Mouse (Mus musculus) limb, embryonic 12.5 days (tissue): ENCODE data around the gene Pde6h. TPM values are rescaled to one million over a fixed set of nuclear protein-coding genes. Genes with fewer than 3 reads are reported as not detected.

Experiments used
- ATAC-seq: fragments of 200-750 bp; cut with Nextera tagmentation; 2 replicates; pipeline ENCODE4 v1.8.0; 2017; ENCODE audit warnings: low read depth, moderate TSS enrichment; ENCODE audit not compliant: insufficient number of reproducible peaks, insufficient read depth, low FRiP score, low TSS enrichment
- H3K27ac ChIP-seq: fragments of 300-500 bp; sonication (generic); 2 replicates; pipeline ENCODE4 v1.5.1; 2016; ENCODE audit warnings: mild to moderate bottlenecking, moderate library complexity
- H3K27me3 ChIP-seq: fragments of 300-500 bp; sonication (generic); 2 replicates; pipeline ENCODE4 v1.6.1; 2016; ENCODE audit warnings: mild to moderate bottlenecking, moderate library complexity
- H3K36me3 ChIP-seq: fragments of 300-500 bp; sonication (generic); 2 replicates; pipeline ENCODE4 v1.6.1; 2016; ENCODE audit warnings: mild to moderate bottlenecking, moderate library complexity
- H3K4me1 ChIP-seq: fragments of 300-500 bp; sonication (generic); replicated peaks from 2 replicates; pipeline ENCODE4 v1.6.1; 2016
- H3K4me2 ChIP-seq: fragments of 300-500 bp; sonication (generic); 2 replicates; pipeline ENCODE4 v1.6.1; 2016; ENCODE audit warnings: mild to moderate bottlenecking, moderate library complexity
- H3K4me3 ChIP-seq: fragments of 300-500 bp; sonication (generic); replicated peaks from 2 replicates; pipeline ENCODE4 v1.5.1; 2016; ENCODE audit warnings: mild to moderate bottlenecking
- H3K9ac ChIP-seq: fragments of 300-500 bp; sonication (generic); replicated peaks from 2 replicates; pipeline ENCODE4 v1.6.1; 2016; ENCODE audit warnings: mild to moderate bottlenecking, moderate library complexity
- H3K9me3 ChIP-seq: fragments of 300-500 bp; sonication (generic); 2 replicates; pipeline ENCODE4 v1.6.1; 2016; ENCODE audit warnings: mild to moderate bottlenecking, moderate library complexity
- WGBS: fragments of 180-500 bp; shearing (Covaris S2); methylation state at CpG from one replicate; pipeline ENCODE4 v1.1.7; 2016; 5-methylcytosine and 5-hydroxymethylcytosine counted together
- polyA plus RNA-seq: library from polyadenylated mRNA; unstranded; fragments of >200 nt; fragmentation: Nextera tagmentation; extraction: Ambion mirVana; gene quantifications from 2 replicates; pipeline ENCODE4 v1.2.1, GENCODE M21; 2016

Pde6h gene
- polyA plus RNA-seq, 1 experiment from 2014 or later, result 0.23 TPM

DNA sequence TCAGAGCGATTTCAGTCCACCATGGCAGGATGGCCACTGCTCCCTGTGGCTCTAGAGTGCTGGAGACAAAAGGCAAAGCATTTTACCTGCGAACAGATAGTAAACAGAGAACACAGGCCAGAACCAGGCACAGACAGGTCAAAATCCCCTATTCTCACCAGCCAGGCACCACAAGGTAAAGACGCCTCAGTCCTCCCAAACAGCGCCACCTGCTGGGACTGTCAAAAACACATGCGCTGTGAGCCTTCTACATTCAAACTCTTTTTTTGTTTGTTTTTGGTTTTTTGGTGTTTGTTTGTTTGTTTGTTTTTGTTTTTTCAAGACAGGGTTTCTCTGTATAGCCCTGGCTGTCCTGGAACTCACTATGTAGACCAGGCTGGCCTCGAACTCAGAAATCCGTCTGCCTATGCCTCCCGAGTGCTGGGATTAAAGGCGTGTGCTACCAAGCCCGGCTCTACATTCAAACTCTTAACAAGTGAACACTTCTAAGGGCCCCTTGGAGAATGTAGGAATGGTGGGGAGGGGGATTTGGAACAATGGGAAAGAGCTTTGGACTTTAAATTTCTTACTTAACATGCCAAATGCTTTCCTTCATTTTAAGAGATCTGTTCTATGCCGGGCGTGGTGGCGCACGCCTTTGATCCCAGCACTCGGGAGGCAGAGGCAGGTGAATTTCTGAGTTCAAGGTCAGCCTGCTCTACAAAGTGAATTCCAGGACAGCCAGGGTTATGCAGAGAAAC, 76.2 kb downstream of the Pde6h start:
- Histone ChIP-seq H3K27me3 (no peaks in the 10 kb centered on the region), H3K9me3 (no peaks in the 10 kb centered on the region), H3K27ac (no peak overlapping the region), H3K4me3 (no peak overlapping the region), H3K9ac (no peak overlapping the region), H3K4me1 (peaks cover 7% of the 10 kb centered on the region; the same call in 1 of the 2 replicates), H3K4me2 (no peak overlapping the region), H3K36me3 (no peaks in the 10 kb centered on the region)
- no peak for ATAC-seq
- WGBS, result 91% methylated on average over 15 of the region's 15 CpGs

DNA sequence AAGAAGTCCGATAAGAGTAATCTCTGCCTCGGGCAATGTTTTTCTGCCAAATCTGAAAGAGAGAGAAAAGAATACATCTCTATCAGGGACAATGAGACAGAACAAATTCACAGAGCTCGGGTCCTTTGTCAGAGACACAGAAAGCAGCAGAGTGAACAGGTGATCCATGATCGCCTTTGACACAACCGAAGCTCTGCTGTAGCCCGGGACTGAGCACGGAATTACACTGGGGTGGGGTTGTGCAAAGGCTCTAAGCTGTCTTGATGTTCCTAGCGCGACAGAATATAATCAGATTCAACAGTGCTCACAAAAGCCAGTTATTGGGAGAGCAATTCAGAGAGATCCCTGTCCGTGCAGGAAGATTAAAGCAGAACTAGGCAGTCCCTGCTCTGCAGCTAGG, 77.1 kb downstream of the Pde6h start:
- no peak overlapping the region for H3K27ac ChIP-seq
- ATAC-seq, result no peak
- H3K4me3 ChIP-seq, result no peak overlapping the region
- H3K9me3 ChIP-seq, result no peaks in the 10 kb centered on the region
- H3K36me3 ChIP-seq, result no peaks in the 10 kb centered on the region
- no peak overlapping the region for H3K9ac ChIP-seq
- H3K4me2 ChIP-seq, result no peak overlapping the region
- H3K4me1 ChIP-seq, result peaks cover 7% of the 10 kb centered on the region; the same call in 1 of the 2 replicates
- H3K27me3 ChIP-seq, result no peaks in the 10 kb centered on the region
- WGBS, result 94% methylated on average over 10 of the region's 10 CpGs

DNA sequence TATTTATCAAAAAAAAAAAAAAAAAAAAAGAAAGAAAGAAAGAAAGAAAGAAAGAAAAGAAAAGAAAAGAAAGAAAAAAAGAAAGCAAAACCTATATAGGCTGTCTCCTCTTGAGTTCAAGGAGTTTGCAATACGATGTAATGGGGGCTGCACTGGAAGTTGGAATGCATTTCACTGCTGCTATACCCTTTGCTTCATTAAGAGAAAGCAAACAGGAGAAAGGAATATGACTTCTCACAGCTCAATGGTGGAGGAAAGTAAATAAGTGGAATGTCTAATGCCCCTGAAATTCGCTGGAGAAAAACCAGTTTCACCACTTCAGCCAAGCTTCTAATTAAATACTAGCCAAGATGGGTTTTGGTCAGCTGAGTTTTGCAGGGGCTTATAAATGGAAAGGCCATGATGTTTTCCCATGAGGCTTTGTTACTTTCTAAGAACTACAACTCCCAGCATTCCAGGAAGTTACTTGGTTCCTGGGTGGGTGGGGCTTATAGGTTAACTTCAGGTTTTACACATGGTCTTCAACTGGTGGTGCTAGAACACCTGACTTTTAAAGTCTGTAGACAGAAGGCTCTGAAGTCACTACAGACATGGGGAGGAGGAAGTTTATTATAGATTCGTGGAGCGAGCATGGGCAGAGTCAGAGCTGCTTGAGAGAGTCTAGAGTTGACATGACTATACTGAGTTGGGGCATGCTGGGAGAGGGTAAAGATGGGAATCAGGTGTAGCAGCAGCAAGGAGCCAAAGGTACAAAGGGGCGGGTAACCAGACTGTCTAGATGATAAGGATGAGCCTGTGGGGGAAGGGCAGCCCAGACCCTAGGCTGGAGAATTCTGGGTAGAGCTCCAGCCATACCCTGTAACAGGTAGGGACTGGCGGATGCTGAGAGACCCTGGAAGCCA, 77.9 kb downstream of the Pde6h start:
- H3K36me3 ChIP-seq, result no peaks in the 10 kb centered on the region
- no peak overlapping the region for H3K4me2 ChIP-seq
- no peak overlapping the region for H3K9ac ChIP-seq
- no peak overlapping the region for H3K4me3 ChIP-seq
- peaks cover 4% of the 10 kb centered on the region; the same call in 1 of the 2 replicates for H3K4me1 ChIP-seq
- no peaks in the 10 kb centered on the region for H3K27me3 ChIP-seq
- WGBS, result 75% methylated on average over 6 of the region's 6 CpGs
- no peak overlapping the region for H3K27ac ChIP-seq
- peak; percentile 20; the same call in 1 of the 2 replicates for ATAC-seq
- no peaks in the 10 kb centered on the region for H3K9me3 ChIP-seq

DNA sequence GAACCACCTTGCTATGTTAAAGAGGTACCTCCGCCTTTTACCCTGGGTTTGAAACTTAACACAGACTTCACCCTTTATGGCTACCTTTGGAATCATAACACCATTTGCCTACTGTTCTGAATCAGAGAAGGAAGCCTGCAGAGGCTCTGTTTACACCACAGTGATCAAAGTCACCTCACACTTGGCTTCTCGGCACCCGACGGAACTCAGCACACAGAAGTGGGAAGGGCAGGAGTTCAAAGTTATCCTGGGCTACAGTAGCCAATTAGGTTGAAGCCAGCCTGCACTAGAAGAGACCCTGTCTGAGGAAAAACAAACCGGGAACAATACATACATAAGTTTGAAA, 78.5 kb downstream of the Pde6h start:
- Histone ChIP-seq H3K9me3 (no peaks in the 10 kb centered on the region), H3K4me3 (no peak overlapping the region), H3K4me1 (no peaks in the 10 kb centered on the region), H3K9ac (no peak overlapping the region), H3K36me3 (no peaks in the 10 kb centered on the region), H3K27ac (no peak overlapping the region), H3K27me3 (no peaks in the 10 kb centered on the region), H3K4me2 (no peak overlapping the region)
- no peak for ATAC-seq
- 68% methylated on average over 5 of the region's 5 CpGs for WGBS

DNA sequence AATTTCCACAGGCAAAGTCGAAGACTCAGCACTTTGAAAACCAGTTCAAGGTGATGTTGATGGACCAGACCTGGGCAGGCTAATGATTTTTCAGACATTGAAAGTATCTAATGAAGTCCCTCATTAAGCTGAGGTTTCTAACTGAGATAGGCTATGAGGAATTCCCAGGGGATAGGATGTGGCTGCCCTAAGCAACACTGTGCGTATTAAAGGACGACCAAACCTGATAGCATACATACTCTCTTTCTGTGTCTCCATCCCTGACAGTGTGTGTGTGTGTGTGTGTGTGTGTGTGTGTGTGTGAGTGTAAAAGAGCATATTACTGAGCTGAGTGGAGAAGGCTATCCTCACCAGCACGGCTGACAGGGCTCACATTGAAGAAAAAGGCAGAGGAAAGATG, 80.7 kb downstream of the Pde6h start:
- Histone ChIP-seq H3K27me3 (no peaks in the 10 kb centered on the region), H3K36me3 (no peaks in the 10 kb centered on the region), H3K4me1 (no peaks in the 10 kb centered on the region), H3K9me3 (no peaks in the 10 kb centered on the region), H3K27ac (no peak overlapping the region), H3K4me3 (no peak overlapping the region), H3K4me2 (no peak overlapping the region), H3K9ac (no peak overlapping the region)
- WGBS, result 90% methylated on average over 4 of the region's 4 CpGs
- ATAC-seq, result no peak

DNA sequence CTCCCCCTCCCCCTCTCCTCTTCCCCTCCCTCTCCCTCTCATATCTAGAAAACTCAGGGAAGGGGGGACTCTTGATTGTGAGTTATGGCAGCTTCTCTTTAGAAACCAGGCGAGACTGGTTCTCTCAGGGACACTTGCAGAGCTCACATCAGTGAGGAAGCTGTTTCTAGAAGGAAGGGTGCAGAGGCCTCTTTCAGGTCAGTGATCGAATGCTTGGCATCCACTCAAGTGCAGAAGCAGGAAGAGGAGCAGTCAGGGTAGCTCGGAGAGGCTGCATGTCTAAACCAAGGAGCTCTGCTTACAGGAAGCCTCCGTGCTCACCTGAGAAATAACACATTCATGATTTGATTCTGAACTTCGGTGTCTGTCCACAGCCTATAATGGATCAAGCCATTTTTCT, 87.6 kb downstream of the Pde6h start:
- ATAC-seq, result no peak
- Histone ChIP-seq H3K4me3 (no peak overlapping the region), H3K4me2 (no peak overlapping the region), H3K27ac (no peak overlapping the region), H3K9me3 (0 out of 2 replicates have a peak, but pooled peaks cover 3% of the 10 kb centered on the region), H3K4me1 (no peaks in the 10 kb centered on the region), H3K9ac (no peak overlapping the region), H3K27me3 (no peaks in the 10 kb centered on the region), H3K36me3 (no peaks in the 10 kb centered on the region)
- WGBS, result 85% methylated on average over 5 of the region's 5 CpGs

DNA sequence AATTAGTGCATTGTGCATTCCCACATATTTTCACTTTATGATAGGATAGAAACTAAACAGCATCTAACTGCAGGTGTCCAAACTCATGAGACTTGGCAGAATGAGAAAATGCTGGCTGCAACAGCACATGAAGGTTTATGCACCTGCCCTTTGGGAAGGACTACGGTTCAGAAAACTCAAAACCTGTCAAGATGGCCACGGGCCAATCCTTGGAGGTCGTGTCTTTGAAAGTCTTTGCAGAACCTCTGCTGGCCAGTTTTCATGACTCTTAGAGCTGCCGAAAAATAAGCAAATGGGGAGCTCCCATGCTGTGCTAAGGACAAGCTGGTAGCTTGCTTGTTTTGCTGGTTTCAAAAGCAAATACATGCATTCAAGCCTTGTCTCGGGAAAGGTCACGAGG, 90.7 kb downstream of the Pde6h start:
- H3K27me3 ChIP-seq, result no peaks in the 10 kb centered on the region
- H3K9me3 ChIP-seq, result 0 out of 2 replicates have a peak, but pooled peaks cover 3% of the 10 kb centered on the region
- no peak overlapping the region for H3K9ac ChIP-seq
- 84% methylated on average over 6 of the region's 6 CpGs for WGBS
- ATAC-seq, result no peak
- H3K36me3 ChIP-seq, result no peaks in the 10 kb centered on the region
- H3K4me2 ChIP-seq, result no peak overlapping the region
- H3K27ac ChIP-seq, result no peak overlapping the region
- H3K4me3 ChIP-seq, result no peak overlapping the region
- no peaks in the 10 kb centered on the region for H3K4me1 ChIP-seq

DNA sequence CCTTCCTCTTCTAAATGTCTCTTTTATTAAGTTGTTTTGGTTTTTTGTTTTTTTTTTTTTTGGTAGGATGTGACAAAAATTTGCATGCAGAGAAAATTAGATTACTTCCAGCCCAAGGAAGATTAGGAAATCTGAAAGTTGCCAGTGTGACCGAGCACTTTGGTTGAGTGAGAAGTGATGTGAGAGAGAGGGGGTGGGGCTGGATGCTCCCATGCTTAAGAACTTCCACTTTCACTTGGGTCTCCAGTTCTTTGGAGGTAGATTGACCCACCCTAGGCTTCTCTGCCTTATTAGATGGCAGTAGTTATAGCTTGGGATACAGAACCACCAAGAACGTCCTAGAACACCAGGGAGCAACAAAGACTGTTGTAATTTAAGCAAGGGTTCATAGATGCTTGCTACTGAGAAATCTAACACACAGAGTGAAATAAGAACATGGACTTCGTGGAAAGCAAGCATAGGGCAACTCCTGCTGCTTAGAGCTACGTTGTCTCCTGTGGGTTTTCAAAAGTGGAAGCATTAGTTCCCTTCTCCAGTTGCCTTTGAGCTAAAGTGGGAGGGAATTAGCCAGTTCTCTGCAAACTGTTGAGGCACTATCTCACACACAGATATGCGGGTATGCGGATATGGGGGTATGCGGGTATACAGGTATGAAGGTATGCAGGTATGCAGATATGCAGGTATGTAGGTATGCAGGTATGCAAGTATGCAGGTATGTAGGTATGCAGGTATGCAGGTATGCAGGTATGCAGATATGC, 93.8 kb downstream of the Pde6h start:
- Histone ChIP-seq H3K27me3 (no peaks in the 10 kb centered on the region), H3K4me2 (no peak overlapping the region), H3K9me3 (0 out of 2 replicates have a peak, but pooled peaks cover 2% of the 10 kb centered on the region), H3K36me3 (no peaks in the 10 kb centered on the region), H3K27ac (no peak overlapping the region), H3K9ac (no peak overlapping the region), H3K4me1 (no peaks in the 10 kb centered on the region; the same call in 1 of the 2 replicates), H3K4me3 (no peak overlapping the region)
- no peak for ATAC-seq
- WGBS, result 87% methylated on average over 7 of the region's 7 CpGs

Other genes starting within 250 kb of the Pde6h start
- gene Gucy2c, start 142.1 kb upstream of the Pde6h start, polyA plus RNA-seq, result 0.22 TPM in 1 of 2 replicates, not detected in the other
- gene Hist4h4, start 119.4 kb upstream of the Pde6h start, polyA plus RNA-seq, result 0.70 and 0.89 TPM in 2 replicates
- gene H2afj, start 115.6 kb upstream of the Pde6h start, polyA plus RNA-seq, result 99.7 and 111 TPM in 2 replicates
- gene BC049715, start 96.2 kb upstream of the Pde6h start, polyA plus RNA-seq, result 3.6 and 4.0 TPM in 2 replicates
- 133 and 139 TPM in 2 replicates for gene Wbp11, start 95.6 kb upstream of the Pde6h start, polyA plus RNA-seq
- not detected in 2 replicates for gene Smco3, start 88.4 kb upstream of the Pde6h start, polyA plus RNA-seq
- 1.8 and 2.5 TPM in 2 replicates for gene Art4, start 66.1 kb upstream of the Pde6h start, polyA plus RNA-seq
- 28.7 and 40.3 TPM in 2 replicates for gene Mgp, start 48.0 kb upstream of the Pde6h start, polyA plus RNA-seq
- 0.15 and 0.33 TPM in 2 replicates for gene Erp27, start 1.7 kb upstream of the Pde6h start, polyA plus RNA-seq
- gene Arhgdib, start 18.1 kb downstream of the Pde6h start, polyA plus RNA-seq, result 33.9 and 42.1 TPM in 2 replicates
- 4.3 and 5.1 TPM in 2 replicates for gene Rerg, start 246.7 kb downstream of the Pde6h start, polyA plus RNA-seq